Mouse (Mus musculus): ENCODE data around the gene Hspa1b. TPM values are rescaled to one million over a fixed set of nuclear protein-coding genes. Genes with fewer than 3 reads are reported as not detected.
"Not testable (repeated sequence)": the region's sequence is repeated elsewhere in the genome, so short reads cannot be mapped to it uniquely, and the experiment has no call there.

Gene Hspa1b
- total RNA-seq, 2 experiments from 2014 or later = 635 to 643 TPM

- DNase-seq (ENCODE audit: low spot score in 2 of 2) = not testable (repeated sequence)
Observed at GRCm38 (mm10) chr17:34957291-34957690, 1.7 kb downstream of the Hspa1b start.

DNA sequence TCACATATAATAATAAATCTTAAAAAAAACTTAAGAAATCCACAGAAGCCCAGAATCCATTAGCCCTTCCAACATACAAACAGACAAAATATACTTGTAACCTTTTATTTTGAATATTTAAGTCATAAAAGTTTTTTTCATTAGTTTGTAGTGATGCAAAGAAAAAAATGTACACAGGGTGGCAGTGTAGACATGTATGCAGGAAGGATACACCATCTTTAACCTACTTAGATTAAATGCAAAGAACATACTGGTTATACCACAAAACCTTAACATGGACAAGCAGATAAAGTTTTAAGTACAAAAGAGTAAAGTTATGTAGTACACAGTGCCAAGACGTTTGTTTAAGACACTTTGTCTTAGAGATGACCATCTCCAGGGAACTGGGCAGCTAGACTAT lies 2.7 kb downstream of the Hspa1b start:
- DNase-seq (ENCODE audit: low spot score in 2 of 2) = no peak

DNA sequence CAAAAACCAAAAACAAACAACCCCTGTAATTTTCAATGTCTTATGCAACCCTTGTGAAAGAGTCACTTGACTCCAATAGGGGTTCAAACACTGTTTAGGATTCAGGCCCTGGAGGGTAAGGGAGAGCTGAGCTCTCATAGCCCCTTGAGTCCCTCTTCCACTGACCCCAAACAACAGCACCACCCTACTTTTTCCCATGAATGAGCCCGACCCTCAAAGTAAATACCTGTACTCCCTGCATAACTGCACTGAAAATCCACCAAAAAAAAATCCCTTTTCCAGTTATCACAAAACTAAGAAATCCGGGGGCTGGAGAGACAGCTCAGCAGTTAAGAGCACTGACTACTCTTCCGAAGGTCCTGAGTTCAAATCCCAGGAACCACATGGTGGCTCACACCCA lies 3.2 kb downstream of the Hspa1b start:
- DNase-seq (ENCODE audit: low spot score in 2 of 2) = no peak

DNA sequence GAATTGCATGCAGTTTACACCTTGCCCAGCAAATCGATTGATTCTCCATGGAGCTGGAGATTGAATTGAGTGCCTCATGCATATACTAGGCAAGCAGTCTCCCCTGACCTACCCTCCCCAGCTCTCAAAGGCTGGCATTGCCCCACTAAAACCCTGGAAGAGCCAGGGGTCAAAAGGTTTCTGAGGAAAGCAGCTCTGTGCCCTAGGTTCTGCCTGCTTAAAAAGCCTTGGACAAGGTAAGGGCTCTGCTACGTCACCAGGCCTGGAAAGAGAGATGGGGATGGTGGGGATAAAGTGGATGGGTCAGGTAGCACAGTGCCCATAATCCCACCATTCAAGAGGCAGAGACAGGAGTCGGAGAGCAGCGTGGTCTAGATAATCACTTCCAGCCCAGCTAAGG lies 4.2 kb downstream of the Hspa1b start:
- DNase-seq (ENCODE audit: low spot score in 2 of 2) = no peak

DNA sequence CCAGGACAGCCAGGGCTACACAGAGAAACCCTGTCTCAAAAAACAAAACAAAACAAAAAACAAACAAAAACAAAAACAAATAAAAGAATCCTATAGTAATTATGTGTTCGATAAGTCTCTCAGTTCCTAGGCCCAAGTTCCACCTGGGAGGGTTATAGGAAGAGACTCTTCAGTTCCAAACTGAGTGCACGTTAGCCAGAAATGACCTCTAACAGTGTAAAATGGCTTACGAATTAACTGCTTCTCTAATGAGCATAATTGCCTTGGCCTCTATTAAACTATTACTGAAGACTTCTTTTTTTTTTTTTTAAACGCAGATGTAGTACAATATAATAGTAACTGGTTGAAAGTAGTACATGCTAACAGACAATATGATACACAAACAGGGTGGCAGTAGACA lies 5.1 kb downstream of the Hspa1b start:
- DNase-seq (ENCODE audit: low spot score in 2 of 2) = no peak

- DNase-seq (ENCODE audit: low spot score in 2 of 2) = no peak
Observed at GRCm38 (mm10) chr17:34953258-34953657, 5.8 kb downstream of the Hspa1b start.

- DNase-seq (ENCODE audit: low spot score in 2 of 2) = peak; percentile 80
Observed at GRCm38 (mm10) chr17:34952378-34953040, 6.5 kb downstream of the Hspa1b start.

DNA sequence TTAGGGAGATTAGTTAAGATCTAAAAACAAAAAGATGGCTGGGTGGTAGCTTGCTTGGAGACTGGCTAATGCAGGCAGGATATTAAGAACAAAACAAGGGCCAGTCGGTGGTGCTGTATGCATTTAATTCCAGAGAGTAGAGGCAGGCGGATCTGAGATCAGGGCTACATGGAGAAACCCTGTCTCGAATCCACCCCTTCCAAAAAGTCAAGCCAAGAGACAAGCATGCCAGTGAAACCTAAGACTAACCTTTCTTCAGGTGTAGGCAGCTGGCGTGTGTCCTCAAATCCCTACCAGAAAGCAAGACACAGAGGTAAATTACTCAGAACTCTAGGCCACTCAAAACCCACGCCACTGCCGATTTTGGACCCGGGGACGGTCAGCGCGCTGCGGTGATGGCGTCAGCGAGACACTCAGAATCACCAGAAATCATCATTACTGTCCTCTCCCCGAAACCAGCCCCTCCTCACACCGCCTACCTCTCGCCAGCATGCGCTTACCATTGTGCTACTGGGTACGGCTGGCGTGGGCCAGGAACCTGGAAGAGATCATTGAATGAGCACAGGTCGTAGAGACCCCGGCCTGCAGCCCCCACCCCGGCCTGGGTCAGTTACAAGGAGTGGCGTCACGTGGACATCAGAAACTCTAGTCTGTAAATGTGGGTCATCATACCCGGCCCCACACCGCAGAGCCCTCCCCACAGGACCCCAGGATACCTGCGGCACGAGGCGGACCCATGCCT lies 7.2 kb downstream of the Hspa1b start:
- DNase-seq (ENCODE audit: low spot score in 2 of 2) = no peak

GRCm38 (mm10) chr17:34950514-34951455 lies 8.3 kb downstream of the Hspa1b start:
- DNase-seq (ENCODE audit: low spot score in 2 of 2) = no peak

GRCm38 (mm10) chr17:34949553-34949969 lies 9.5 kb downstream of the Hspa1b start:
- no peak for DNase-seq (ENCODE audit: low spot score in 2 of 2)

DNA sequence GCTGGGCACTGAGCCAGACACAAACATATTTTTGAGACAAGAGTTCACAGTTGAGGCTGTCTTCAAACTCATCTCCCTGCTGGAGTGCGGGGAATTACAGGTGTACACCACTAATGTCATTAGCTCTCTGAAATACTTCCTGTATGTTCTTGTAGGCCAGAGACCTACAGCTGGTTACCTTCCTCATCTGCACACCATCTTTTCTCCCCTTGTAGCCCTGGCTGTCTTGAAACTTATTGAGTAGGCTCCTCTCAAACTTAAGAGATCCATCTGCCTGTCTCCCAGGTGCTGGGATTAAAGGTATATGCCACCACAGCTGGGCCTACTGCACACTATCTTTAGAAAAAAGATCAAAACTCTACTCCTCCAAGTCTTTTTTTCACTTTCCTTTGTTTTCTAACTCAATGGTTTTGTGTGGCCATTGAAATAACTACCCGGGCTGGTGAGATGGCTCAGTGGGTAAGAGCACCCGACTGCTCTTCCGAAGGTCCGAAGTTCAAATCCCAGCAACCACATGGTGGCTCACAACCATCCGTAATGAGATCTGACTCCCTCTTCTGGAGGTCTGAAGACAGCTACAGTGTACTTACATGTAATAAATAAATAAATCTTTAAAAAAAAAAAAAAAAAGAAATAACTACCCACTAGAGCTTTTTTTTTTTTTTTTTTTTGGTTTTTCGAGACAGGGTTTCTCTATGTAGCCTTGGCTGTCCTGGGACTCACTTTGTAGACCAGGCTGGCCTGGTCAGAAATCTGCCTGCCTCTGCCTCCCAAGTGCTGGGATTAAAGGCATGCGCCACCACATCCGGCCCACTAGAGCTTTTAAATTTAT lies 10.1 kb downstream of the Hspa1b start:
- DNase-seq (ENCODE audit: low spot score in 2 of 2) = not testable (repeated sequence)

DNA sequence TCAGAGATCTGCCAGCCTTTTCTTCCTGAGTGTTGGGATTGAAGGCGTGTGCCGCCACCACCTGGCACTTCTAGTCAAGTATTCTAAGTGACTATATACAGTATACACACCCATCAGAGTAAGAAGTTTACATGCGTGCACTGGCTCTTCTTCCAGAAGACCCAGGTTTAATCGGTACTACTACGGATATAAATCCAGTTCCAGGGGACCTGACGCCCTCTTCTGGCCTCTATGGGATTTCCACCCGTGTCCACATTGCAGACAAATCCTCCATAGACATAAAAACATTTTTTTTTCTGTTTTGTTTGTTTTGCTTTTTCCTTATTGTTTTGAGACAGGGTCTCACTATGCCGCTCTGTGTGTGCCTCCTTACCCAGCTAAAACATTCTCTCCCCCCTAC lies 11.4 kb downstream of the Hspa1b start:
- no peak for DNase-seq (ENCODE audit: low spot score in 2 of 2)

DNA sequence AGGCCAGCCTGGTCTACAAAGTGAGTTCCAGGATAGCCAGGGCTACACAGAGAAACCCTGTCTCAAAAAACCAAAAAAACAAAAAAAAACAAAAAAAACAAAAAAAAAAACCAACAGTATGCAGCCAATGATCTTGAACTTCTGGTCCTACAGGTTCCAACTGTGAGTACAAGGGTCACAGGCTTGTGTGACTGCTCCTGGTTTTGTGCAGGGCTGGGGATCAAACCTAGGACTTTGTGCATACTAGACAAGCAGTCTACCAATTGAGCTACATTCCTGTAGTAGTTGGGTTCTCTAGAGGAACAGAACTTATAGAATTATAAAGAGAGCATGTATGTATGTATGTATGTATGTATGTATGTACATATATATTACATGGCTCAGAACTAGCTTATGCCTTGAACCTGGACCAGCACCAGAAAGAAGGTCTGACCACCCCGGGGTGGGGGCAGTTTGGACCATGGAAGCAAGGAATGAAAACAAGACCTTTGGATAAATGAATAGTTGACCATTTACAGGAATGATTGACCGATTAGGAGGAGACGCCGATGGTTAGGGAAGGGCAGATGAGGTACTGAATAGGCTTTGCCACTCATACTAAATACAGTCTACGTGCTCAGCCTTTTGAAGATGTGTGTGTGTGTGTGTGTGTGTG lies 12.4 kb downstream of the Hspa1b start:
- no peak for DNase-seq (ENCODE audit: low spot score in 2 of 2)

- DNase-seq (ENCODE audit: low spot score in 2 of 2) = no peak
Observed at GRCm38 (mm10) chr17:34944362-34944761, 14.7 kb downstream of the Hspa1b start.

DNA sequence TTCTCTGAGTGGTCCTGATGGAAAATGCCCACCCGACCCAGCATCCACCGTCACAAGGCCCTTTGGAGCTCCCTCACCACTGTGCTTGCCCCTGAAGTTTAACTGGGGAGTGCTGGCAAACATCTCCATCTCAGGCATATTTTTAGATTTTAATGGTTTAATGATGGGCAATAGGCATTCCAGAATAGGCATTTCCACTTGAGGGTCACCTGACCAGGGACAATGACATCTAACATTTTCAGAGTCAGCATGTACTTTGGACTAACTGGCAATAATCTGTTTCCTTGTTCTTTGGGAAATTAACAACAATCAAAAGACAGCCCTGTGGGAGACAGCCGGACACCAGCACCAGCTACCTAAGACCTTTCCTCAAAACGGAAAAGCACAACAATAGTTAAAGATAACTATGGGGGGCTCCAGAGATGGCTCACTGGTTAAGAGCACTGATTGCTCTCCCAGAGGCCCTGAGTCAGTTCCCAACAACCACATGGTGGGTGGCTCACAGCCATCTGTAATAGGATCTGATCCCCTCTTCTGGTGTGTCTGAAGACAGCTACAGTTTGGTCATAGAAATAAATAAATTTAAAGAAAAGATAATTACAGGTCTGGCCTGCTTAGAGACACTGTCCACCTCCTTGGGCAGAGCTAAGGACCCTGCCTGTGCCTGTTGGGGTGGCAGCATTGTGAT lies 15.8 kb downstream of the Hspa1b start:
- no peak for DNase-seq (ENCODE audit: low spot score in 2 of 2)

GRCm38 (mm10) chr17:34941344-34942041 lies 17.5 kb downstream of the Hspa1b start:
- no peak for DNase-seq (ENCODE audit: low spot score in 2 of 2)

DNA sequence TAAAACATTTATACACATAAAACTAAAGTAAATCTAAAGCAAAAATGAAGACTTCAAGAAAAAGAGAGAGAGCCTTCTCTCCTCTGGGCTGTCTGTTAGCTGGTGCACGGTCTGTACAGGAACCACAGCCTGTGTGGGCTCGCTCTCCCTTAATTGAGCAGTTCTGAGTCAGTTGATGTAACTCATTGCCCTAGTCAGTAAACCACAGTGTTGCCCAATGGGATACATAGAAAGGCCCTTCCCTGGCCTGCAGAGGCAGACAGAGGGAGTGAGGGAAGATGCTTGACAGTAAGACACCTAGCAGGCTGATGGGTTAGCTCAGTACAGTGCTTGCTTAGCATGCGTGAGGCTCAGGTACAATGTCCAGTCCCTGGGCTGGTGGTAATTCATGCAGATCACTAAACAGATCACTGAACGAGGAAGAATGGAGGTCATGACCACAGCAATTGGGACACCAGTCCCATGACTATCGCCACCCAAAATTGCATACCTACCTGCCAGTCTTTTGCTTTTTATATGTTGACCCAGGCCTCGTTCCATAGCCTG lies 21.0 kb downstream of the Hspa1b start:
- no peak for DNase-seq (ENCODE audit: low spot score in 2 of 2)

DNA sequence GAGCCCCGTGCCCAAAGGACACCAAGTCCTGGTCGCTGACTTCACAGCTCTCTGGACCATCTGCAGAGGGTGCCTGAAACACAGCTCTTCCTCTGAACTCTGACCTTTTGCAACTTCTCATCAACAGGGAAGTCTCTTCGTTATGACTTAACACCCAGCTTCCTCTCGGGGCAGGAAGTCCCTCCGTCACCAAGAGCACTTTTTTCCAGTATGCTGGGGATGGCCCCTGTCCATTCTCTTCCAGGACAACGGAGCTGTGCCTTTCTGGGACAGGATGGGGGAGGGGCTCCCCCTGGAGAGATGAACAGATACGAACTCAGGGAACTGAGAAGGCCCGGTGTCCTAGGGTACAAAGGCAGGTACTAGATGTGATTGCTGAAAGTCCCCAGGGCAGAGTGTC lies 24.2 kb downstream of the Hspa1b start:
- DNase-seq (ENCODE audit: low spot score in 2 of 2) = no peak

- DNase-seq (ENCODE audit: low spot score in 2 of 2) = no peak
Observed at GRCm38 (mm10) chr17:34934031-34934430, 25.0 kb downstream of the Hspa1b start.
